Mouse (Mus musculus) lung, embryonic 15.5 days (tissue): ENCODE results near the gene Hdhd3. TPM values are rescaled to one million over a fixed set of nuclear protein-coding genes. Genes with fewer than 3 reads are reported as not detected.
"Not testable (repeated sequence)": the region's sequence is repeated elsewhere in the genome, so short reads cannot be mapped to it uniquely, and the experiment has no call there.

Experiments used
- ATAC-seq: fragments of 200-750 bp; cut with Nextera tagmentation; 2 replicates; pipeline ENCODE4 v1.8.0; 2017; ENCODE audit warnings: moderate number of reproducible peaks, borderline replicate concordance; ENCODE audit not compliant: low FRiP score, low TSS enrichment; ENCODE audit errors: extremely low read depth
- H3K27ac ChIP-seq: fragments of 300-500 bp; sonication (generic); 2 replicates; pipeline ENCODE4 v1.5.1; 2015; ENCODE audit warnings: moderate library complexity, mild to moderate bottlenecking, inconsistent platforms
- H3K27me3 ChIP-seq: fragments of 300-500 bp; sonication (generic); 2 replicates; pipeline ENCODE4 v1.6.1; 2015; ENCODE audit warnings: inconsistent platforms
- H3K36me3 ChIP-seq: fragments of 300-500 bp; sonication (generic); 2 replicates; pipeline ENCODE4 v1.6.1; 2015; ENCODE audit warnings: inconsistent platforms
- H3K4me1 ChIP-seq: fragments of 300-500 bp; sonication (generic); 2 replicates; pipeline ENCODE4 v1.6.1; 2015; ENCODE audit warnings: inconsistent platforms
- H3K4me2 ChIP-seq: fragments of 300-500 bp; sonication (generic); 2 replicates; pipeline ENCODE4 v1.6.1; 2015; ENCODE audit warnings: inconsistent platforms, mild to moderate bottlenecking, moderate library complexity
- H3K4me3 ChIP-seq: fragments of 300-500 bp; sonication (generic); 2 replicates; pipeline ENCODE4 v1.5.1; 2015; ENCODE audit warnings: mild to moderate bottlenecking, inconsistent platforms
- H3K9ac ChIP-seq: fragments of 300-500 bp; sonication (generic); 2 replicates; pipeline ENCODE4 v1.6.1; 2015; ENCODE audit warnings: inconsistent platforms
- H3K9me3 ChIP-seq: fragments of 300-500 bp; sonication (generic); 2 replicates; pipeline ENCODE4 v1.6.1; 2016; ENCODE audit warnings: inconsistent platforms
- WGBS: fragments of 180-500 bp; shearing (Covaris S2); methylation state at CpG from one replicate; pipeline ENCODE4 v1.1.7; 2015; 5-methylcytosine and 5-hydroxymethylcytosine counted together
- polyA plus RNA-seq: library from polyadenylated mRNA; unstranded; fragments of >200 nt; fragmentation: Nextera tagmentation; extraction: Ambion mirVana; gene quantifications from 2 replicates; pipeline ENCODE4 v1.2.1, GENCODE M21; 2015

Hdhd3 gene
- polyA plus RNA-seq, 1 experiment from 2014 or later: 18.6 TPM

DNA sequence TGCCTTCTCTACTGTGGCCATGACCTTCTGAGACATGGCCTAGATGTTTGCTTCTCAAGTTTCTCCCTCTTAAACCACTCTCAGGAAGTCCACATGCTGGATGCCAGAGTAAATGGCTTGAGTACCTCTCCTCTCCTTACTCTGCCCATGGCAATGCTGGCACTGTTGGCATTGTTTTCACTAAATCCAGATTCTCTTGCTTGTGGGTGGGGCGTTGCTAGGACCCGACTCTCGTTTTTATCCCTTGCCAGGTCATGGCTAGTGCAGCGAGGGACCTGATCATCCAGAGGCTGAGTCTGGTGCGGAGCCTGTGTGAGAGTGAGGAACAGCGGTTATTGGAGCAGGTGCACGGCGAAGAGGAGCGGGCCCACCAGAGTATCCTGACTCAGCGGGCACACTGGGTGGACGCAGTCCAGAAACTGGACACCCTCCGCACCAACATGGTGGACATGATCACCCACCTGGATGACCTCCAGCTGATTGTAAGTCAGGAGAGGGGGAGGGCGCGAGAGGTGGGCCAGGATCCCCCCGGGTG is 17.0 kb downstream of the Hdhd3 start:
- no peak overlapping the region for H3K9ac ChIP-seq
- ATAC-seq: 0 out of 2 replicates have a peak, but pooled peaks have one; percentile 14
- H3K27ac ChIP-seq: no peak overlapping the region
- 85% methylated on average over 15 of the region's 15 CpGs for WGBS
- H3K9me3 ChIP-seq: no peaks in the 10 kb centered on the region
- H3K4me1 ChIP-seq: no peaks in the 10 kb centered on the region
- H3K4me2 ChIP-seq: no peak overlapping the region
- H3K36me3 ChIP-seq: no peaks in the 10 kb centered on the region; the same call in 1 of the 2 replicates
- no peak overlapping the region for H3K4me3 ChIP-seq
- no peaks in the 10 kb centered on the region for H3K27me3 ChIP-seq

DNA sequence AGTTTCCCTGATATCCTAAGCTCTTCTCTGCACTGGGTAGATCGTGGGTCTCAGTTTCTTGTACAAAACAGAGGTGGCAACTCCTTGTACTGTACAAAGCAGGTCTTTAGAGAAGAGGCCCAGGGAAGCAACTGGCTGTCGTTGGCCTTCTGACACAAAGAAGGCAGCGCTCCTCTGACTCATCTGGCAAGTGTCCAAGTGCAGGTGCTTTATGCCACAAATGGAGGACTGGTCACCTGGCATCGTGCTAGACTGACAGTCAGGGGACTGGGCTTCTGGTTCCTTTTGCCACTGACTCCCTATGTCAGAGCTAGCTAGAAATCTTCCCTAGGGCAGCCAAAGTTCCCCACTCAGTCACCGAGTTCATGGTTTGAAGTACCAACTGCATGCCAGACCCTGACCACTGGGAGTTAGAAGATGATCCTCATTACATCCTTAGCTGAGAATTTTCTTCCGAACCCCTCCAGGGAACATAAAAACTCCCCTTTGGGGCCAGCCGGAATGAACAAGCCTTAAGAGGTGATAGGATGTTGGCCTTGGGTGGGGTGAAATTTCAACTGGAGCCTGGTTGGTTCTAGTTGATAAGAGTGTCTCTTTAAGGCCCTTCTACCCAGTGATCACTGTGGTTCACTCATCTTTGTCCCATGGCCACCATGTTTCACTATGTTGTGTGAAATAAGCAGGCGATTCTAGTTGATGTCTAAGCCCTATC is 17.7 kb downstream of the Hdhd3 start:
- H3K4me3 ChIP-seq: no peak overlapping the region
- no peak overlapping the region for H3K27ac ChIP-seq
- H3K4me1 ChIP-seq: no peaks in the 10 kb centered on the region
- no peaks in the 10 kb centered on the region for H3K36me3 ChIP-seq
- WGBS: 72% methylated on average over 8 of the region's 8 CpGs
- no peak for ATAC-seq
- H3K4me2 ChIP-seq: no peak overlapping the region
- no peaks in the 10 kb centered on the region for H3K9me3 ChIP-seq
- no peak overlapping the region for H3K9ac ChIP-seq
- no peaks in the 10 kb centered on the region for H3K27me3 ChIP-seq

DNA sequence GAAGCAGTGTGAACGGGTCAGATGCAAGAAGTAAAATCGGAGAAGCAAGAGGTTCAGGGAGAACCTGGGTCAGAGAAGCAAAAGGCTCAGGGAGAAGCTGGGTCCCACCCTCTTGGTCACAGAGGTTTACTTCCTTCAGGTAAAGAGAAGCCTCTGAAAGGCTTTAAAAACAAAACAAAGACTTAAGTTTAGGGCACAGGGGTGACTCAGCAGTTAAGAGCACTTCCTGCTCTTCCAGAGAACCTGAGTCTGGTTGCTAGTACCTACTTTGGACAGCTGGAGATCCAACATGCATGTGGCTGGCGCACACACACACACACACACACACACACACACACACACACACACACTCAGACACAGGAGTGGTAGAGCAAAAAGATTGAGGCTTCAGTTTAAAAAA is 18.3 kb downstream of the Hdhd3 start:
- H3K27me3 ChIP-seq: no peaks in the 10 kb centered on the region
- no peak overlapping the region for H3K27ac ChIP-seq
- no peak overlapping the region for H3K9ac ChIP-seq
- no peak overlapping the region for H3K4me2 ChIP-seq
- H3K4me1 ChIP-seq: no peaks in the 10 kb centered on the region
- no peaks in the 10 kb centered on the region for H3K36me3 ChIP-seq
- 67% methylated on average over 3 of the region's 3 CpGs for WGBS
- ATAC-seq: no peak
- no peaks in the 10 kb centered on the region for H3K9me3 ChIP-seq
- no peak overlapping the region for H3K4me3 ChIP-seq

DNA sequence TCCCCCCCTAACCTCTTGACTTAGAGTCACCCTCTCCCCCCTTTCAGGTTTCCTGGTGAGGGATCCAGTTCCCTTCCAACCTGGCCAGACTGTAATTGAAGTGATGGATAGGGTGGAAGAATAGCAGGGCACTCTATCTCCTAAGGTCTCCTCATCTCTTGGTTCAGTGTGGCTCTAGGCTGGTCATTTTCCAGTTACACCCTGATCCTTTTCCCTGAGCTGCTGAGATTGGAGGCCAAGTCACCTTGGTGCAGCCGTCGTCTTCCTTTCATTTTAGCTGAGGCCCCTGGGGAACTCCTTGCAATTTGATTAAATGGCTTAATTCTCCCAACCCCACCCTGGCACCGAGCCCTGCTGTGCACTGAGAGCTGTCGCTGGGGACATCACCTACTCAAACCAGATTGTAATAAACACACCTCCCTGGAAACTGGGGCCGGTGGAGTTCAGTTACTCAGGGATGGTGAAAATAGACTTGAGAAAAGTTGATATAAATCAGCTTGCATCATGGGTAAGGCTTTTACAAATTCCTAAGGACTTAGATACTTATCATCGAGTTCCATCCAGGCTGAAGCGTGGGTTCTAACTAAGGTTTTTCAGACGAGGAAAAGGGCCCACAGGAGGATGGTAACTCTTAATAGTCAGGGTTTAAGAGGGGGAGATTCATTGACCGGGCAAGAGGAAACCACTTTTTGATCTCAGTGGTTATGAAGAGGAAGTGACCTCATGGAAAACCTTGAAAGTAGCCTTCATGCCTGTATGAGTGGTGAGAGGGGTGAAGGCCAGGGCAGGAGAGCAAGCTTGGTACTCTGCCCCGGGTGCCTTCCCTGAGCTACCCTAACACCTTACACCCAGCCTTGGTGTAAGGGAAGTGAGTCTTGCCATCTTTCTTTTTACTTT is 22.3 kb downstream of the Hdhd3 start:
- Histone ChIP-seq H3K9ac (0 out of 2 replicates have a peak overlapping the region, but pooled peaks have one; percentile 47), H3K4me1 (peaks cover 14% of the 10 kb centered on the region), H3K9me3 (no peaks in the 10 kb centered on the region), H3K4me3 (peak overlapping the region; percentile 54), H3K27me3 (no peaks in the 10 kb centered on the region), H3K4me2 (peak overlapping the region; percentile 84), H3K27ac (peak overlapping the region; percentile 23; the same call in 1 of the 2 replicates), H3K36me3 (no peaks in the 10 kb centered on the region)
- no peak for ATAC-seq
- 27% methylated on average over 10 of the region's 10 CpGs for WGBS

- H3K27ac ChIP-seq: peak within 1 kb of the TSS; percentile 77
- peak within 1 kb of the TSS; percentile 47 for H3K9ac ChIP-seq
- under 1% methylated on average over 71 of the region's 71 CpGs for WGBS
- H3K27me3 ChIP-seq: no peaks in the 10 kb centered on the region
- H3K36me3 ChIP-seq: no peaks in the 10 kb centered on the region
- no peaks in the 10 kb centered on the region for H3K9me3 ChIP-seq
- ATAC-seq: peak; percentile 74
- H3K4me1 ChIP-seq: peaks cover 14% of the 10 kb centered on the region
- peak within 1 kb of the TSS; percentile 54 for H3K4me3 ChIP-seq
- H3K4me2 ChIP-seq: peak within 1 kb of the TSS; percentile 84
Measured at GRCm38 (mm10) chr4:62479937-62480708, 23.1 kb downstream of the Hdhd3 start, which contains the start of gene Bspry. Bspry (plus strand) TSS chr4:62480053.

DNA sequence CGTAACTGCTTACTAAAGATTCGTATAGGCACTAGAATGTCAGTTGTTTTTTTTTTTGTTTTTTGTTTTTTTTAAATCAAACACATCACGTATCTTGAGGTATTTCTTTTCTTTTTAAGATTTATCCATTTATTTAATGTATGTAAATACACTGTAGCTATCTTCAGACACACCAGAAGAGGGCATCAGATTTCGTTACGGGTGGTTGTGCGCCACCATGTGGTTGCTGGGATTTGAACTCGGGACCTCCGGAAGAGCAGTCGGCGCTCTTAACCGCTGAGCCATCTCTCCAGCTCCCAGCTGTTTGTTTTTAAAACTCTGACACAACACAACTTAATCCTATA is 23.7 kb downstream of the Hdhd3 start:
- 12% methylated on average over 11 of the region's 11 CpGs for WGBS
- Histone ChIP-seq H3K9ac (peak overlapping the region; percentile 47; the same call in 1 of the 2 replicates), H3K27ac (0 out of 2 replicates have a peak overlapping the region, but pooled peaks have one; percentile 41)

DNA sequence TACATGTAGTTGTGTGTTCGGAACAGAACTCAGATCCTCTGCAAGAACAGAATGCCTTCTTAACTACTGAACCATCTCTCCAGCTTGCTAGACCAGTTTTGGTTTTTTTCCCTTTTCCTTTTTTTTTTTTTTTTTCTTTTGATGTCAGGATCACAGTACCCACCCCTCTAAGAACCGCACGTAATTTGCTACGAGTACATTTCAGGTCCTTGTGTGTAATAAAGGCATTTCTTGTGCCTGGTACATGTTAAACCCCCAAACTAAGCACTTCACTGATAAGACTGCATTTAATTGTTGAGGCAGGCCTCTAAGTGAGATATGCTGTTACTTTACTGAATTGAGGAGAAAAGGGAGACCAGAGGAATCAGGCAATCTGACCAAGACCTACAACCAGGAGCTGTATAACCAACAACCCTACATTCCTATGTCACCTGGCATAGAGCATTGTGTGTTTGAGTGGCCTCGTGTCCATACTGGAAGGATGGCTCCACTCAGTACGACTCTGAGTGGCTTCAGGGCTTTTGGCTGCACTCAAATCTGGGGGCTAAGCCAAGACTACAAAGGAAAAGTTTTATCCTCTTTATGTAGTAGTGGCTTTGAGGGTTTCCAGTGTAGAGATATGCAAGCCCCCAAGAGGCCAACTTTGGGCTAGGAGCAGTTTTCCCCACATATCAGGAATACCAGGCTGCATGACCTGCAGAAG is 25.6 kb downstream of the Hdhd3 start:
- H3K4me2 ChIP-seq: no peak overlapping the region; the same call in 1 of the 2 replicates
- no peaks in the 10 kb centered on the region for H3K27me3 ChIP-seq
- WGBS: 65% methylated on average over 6 of the region's 6 CpGs
- ATAC-seq: peak; percentile 64
- H3K9ac ChIP-seq: no peak overlapping the region
- peaks cover 14% of the 10 kb centered on the region for H3K4me1 ChIP-seq
- H3K36me3 ChIP-seq: no peaks in the 10 kb centered on the region
- H3K9me3 ChIP-seq: no peaks in the 10 kb centered on the region
- H3K4me3 ChIP-seq: no peak overlapping the region
- H3K27ac ChIP-seq: peak overlapping the region; percentile 77

More for the DNA sequence above, 23.7 kb downstream of the Hdhd3 start:
- H3K4me1 ChIP-seq: peaks cover 14% of the 10 kb centered on the region
- not testable (repeated sequence) for H3K9me3 ChIP-seq, ATAC-seq, H3K27me3 ChIP-seq, H3K36me3 ChIP-seq
- peak overlapping the region; percentile 84 for H3K4me2 ChIP-seq
- H3K4me3 ChIP-seq: peak overlapping the region; percentile 54

DNA sequence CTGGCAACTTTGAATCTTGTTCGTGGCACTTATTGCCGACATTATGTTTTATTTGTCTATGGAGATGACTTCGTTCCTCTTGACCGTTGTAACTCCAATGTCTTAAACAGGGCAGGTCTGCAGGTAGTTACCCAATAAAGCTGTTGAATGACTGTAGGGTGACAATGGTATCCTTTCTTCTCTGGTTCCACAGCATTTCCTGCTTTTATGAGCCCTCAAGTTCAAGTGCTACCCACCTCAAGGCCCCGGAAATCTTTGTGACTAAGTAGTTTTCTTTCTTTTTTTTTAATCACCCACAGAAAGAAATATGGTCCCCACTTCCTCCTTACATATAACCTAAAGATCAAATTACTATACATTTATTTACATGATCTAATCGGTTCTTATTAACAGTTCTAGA is 27.5 kb downstream of the Hdhd3 start:
- 52% methylated on average over 6 of the region's 6 CpGs for WGBS
- no peak overlapping the region for H3K9ac ChIP-seq
- H3K27me3 ChIP-seq: no peaks in the 10 kb centered on the region
- H3K4me1 ChIP-seq: peaks cover 14% of the 10 kb centered on the region
- no peaks in the 10 kb centered on the region for H3K36me3 ChIP-seq
- peak overlapping the region; percentile 76 for H3K27ac ChIP-seq
- no peaks in the 10 kb centered on the region for H3K9me3 ChIP-seq
- no peak overlapping the region for H3K4me3 ChIP-seq
- ATAC-seq: no peak
- no peak overlapping the region; the same call in 1 of the 2 replicates for H3K4me2 ChIP-seq

DNA sequence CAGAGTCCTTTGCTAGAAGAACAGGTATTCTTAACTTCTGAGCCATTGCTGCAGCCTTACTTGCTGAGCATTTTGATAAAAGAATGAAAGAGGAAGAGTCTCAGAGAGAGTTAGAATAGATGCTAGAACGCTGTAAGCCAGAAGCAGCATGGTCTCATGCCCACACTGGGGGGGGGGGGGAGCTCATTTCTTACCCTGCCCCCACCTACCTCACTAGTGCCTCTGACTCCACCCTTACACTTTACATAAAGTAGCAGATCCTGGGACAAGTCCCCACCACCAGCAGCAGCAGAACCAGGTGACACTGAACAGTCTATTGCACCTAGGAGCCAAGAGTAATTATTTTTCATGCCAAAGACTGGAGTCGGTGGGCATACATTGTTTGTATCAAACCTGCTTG is 28.1 kb downstream of the Hdhd3 start:
- H3K4me3 ChIP-seq: no peak overlapping the region
- H3K9ac ChIP-seq: no peak overlapping the region
- no peak overlapping the region for H3K4me2 ChIP-seq
- 60% methylated on average over 2 of the region's 2 CpGs for WGBS
- no peaks in the 10 kb centered on the region for H3K9me3 ChIP-seq
- H3K27ac ChIP-seq: peak overlapping the region; percentile 76
- H3K4me1 ChIP-seq: peaks cover 17% of the 10 kb centered on the region
- no peak for ATAC-seq
- no peaks in the 10 kb centered on the region for H3K27me3 ChIP-seq
- H3K36me3 ChIP-seq: no peaks in the 10 kb centered on the region

DNA sequence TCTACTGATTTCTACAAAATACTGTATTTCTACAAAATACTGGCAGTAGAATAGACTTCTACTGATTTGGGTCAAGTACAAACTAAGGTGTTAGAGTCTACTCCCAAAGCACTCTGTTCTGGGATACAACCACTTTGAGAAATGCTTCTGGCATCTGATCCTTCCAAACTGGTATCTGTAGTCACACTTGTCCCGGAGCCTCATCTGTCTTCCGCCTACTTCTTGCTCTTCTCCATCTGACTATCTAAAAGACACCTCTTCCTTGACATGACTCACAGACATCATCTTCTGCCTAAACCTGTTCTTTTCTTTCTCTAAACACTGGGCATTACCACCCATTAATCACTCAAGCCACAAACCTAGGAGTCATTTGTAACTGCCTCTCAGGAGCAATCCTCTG is 31.2 kb downstream of the Hdhd3 start:
- H3K36me3 ChIP-seq: no peaks in the 10 kb centered on the region
- no peak for ATAC-seq
- no peaks in the 10 kb centered on the region for H3K9me3 ChIP-seq
- H3K27ac ChIP-seq: no peak overlapping the region
- whole genome bisulfite sequencing: 83% methylated on average over 2 of the region's 2 CpGs
- H3K9ac ChIP-seq: no peak overlapping the region
- H3K4me2 ChIP-seq: no peak overlapping the region
- H3K4me3 ChIP-seq: no peak overlapping the region
- H3K27me3 ChIP-seq: no peaks in the 10 kb centered on the region
- peaks cover 8% of the 10 kb centered on the region; the same call in 1 of the 2 replicates for H3K4me1 ChIP-seq
